Mouse (Mus musculus) lung, embryonic 14.5 days (tissue): Measurements from ENCODE around the gene Gpr137. TPM values are rescaled to one million over a fixed set of nuclear protein-coding genes. Genes with fewer than 3 reads are reported as not detected.

Source experiments
- ATAC-seq: fragments of 200-750 bp; cut with Nextera tagmentation; 2 replicates; pipeline ENCODE4 v1.8.0; 2017; ENCODE audit warnings: mild to moderate bottlenecking, moderate TSS enrichment, moderate library complexity; ENCODE audit not compliant: insufficient read depth
- DNase-seq: peaks from one replicate; pipeline ENCODE4 v3.0.0-alpha.2; 2015
- H3K27ac ChIP-seq: fragments of 300-500 bp; sonication (generic); 2 replicates; pipeline ENCODE4 v1.5.1; 2014; ENCODE audit warnings: low read depth, mild to moderate bottlenecking, moderate library complexity
- H3K27me3 ChIP-seq: fragments of 300-500 bp; sonication (generic); 2 replicates; pipeline ENCODE4 v1.6.1; 2014; ENCODE audit warnings: low read length, control low read depth; ENCODE audit not compliant: insufficient read depth
- H3K36me3 ChIP-seq: fragments of 300-500 bp; sonication (generic); 2 replicates; pipeline ENCODE4 v1.6.1; 2014; ENCODE audit warnings: control low read depth; ENCODE audit not compliant: insufficient read depth
- H3K4me1 ChIP-seq: fragments of 300-500 bp; sonication (generic); 2 replicates; pipeline ENCODE4 v1.6.1; 2014; ENCODE audit warnings: antibody characterized with exemption, control low read depth; ENCODE audit not compliant: insufficient read depth
- H3K4me2 ChIP-seq: fragments of 300-500 bp; sonication (generic); 2 replicates; pipeline ENCODE4 v1.6.1; 2014; ENCODE audit warnings: mild to moderate bottlenecking
- H3K4me3 ChIP-seq: fragments of 300-500 bp; sonication (generic); 2 replicates; pipeline ENCODE4 v1.5.1; 2014; ENCODE audit warnings: low read depth, low read length
- H3K9ac ChIP-seq: fragments of 300-500 bp; sonication (generic); 2 replicates; pipeline ENCODE4 v1.6.1; 2014
- H3K9me3 ChIP-seq: fragments of 300-500 bp; sonication (generic); 2 replicates; pipeline ENCODE4 v1.6.1; 2016; ENCODE audit warnings: low read depth, low read length, control low read depth
- CTCF ChIP-seq: IDR thresholded peaks from 2 replicates; pipeline ENCODE4 v1.5.1; 2016; ENCODE audit warnings: antibody characterized with exemption, low read depth
- WGBS: fragments of 180-500 bp; shearing (Covaris S2); extraction: QIAGEN DNeasy Blood & Tissue Kit; methylation state at CpG from one replicate; pipeline ENCODE4 v1.1.7; 2014; 5-methylcytosine and 5-hydroxymethylcytosine counted together
- polyA plus RNA-seq: library from polyadenylated mRNA; unstranded; fragments of >200 nt; fragmentation: Nextera tagmentation; extraction: Ambion mirVana; gene quantifications from 2 replicates; pipeline ENCODE4 v1.2.1, GENCODE M21; 2014

The Gpr137 gene
- polyA plus RNA-seq, 1 experiment from 2014 or later: 23.5 TPM

GRCm38 (mm10) chr19:6971644-6972043, 29.4 kb upstream of the Gpr137 start:
- H3K9me3 ChIP-seq: no peaks in the 10 kb centered on the region
- peaks cover 3% of the 10 kb centered on the region; the same call in 1 of the 2 replicates for H3K36me3 ChIP-seq
- H3K9ac ChIP-seq: 0 out of 2 replicates have a peak overlapping the region, but pooled peaks have one; percentile 2
- no peak overlapping the region for H3K4me2 ChIP-seq
- peaks cover 16% of the 10 kb centered on the region for H3K4me1 ChIP-seq
- 27% methylated on average over 6 of the region's 6 CpGs for WGBS
- no peak overlapping the region for H3K4me3 ChIP-seq
- H3K27me3 ChIP-seq: no peaks in the 10 kb centered on the region
- 0 out of 2 replicates have a peak overlapping the region, but pooled peaks have one; percentile 3 for H3K27ac ChIP-seq
- ATAC-seq: no peak
- no peak for TF ChIP-seq CTCF
- no peak for DNase-seq

GRCm38 (mm10) chr19:6970460-6971085, 28.3 kb upstream of the Gpr137 start:
- no peak for ATAC-seq
- Histone ChIP-seq H3K4me2 (peak overlapping the region; percentile 89), H3K27ac (0 out of 2 replicates have a peak overlapping the region, but pooled peaks have one; percentile 36), H3K9ac (peak overlapping the region; percentile 71), H3K9me3 (no peaks in the 10 kb centered on the region), H3K4me1 (peaks cover 13% of the 10 kb centered on the region), H3K27me3 (no peaks in the 10 kb centered on the region), H3K4me3 (peak overlapping the region; percentile 70; the same call in 1 of the 2 replicates), H3K36me3 (peaks cover 13% of the 10 kb centered on the region)
- no peak for DNase-seq
- WGBS: 23% methylated on average over 11 of the region's 11 CpGs
- TF ChIP-seq CTCF: no peak

- DNase-seq: peak; percentile 80
- TF ChIP-seq CTCF: peak; percentile 70
- H3K9ac ChIP-seq: peak overlapping the region; percentile 71
- H3K36me3 ChIP-seq: peaks cover 21% of the 10 kb centered on the region
- H3K4me1 ChIP-seq: peaks cover 13% of the 10 kb centered on the region
- peak overlapping the region; percentile 89 for H3K4me2 ChIP-seq
- under 1% methylated on average over 55 of the region's 55 CpGs for WGBS
- peak; percentile 75 for ATAC-seq
- no peaks in the 10 kb centered on the region for H3K27me3 ChIP-seq
- peak overlapping the region; percentile 70 for H3K4me3 ChIP-seq
- H3K27ac ChIP-seq: peak overlapping the region; percentile 42; the same call in 1 of the 2 replicates
- H3K9me3 ChIP-seq: no peaks in the 10 kb centered on the region
Measured at GRCm38 (mm10) chr19:6969665-6970381, 27.5 kb upstream of the Gpr137 start.

GRCm38 (mm10) chr19:6969291-6969664, 27.0 kb upstream of the Gpr137 start:
- Histone ChIP-seq H3K36me3 (peaks cover 25% of the 10 kb centered on the region), H3K27ac (peak overlapping the region; percentile 42; the same call in 1 of the 2 replicates), H3K9me3 (no peaks in the 10 kb centered on the region), H3K4me2 (peak overlapping the region; percentile 89), H3K27me3 (no peaks in the 10 kb centered on the region), H3K9ac (peak overlapping the region; percentile 71), H3K4me1 (peaks cover 13% of the 10 kb centered on the region), H3K4me3 (peak overlapping the region; percentile 70)
- TF ChIP-seq CTCF: no peak
- WGBS: under 1% methylated on average over 20 of the region's 20 CpGs
- no peak for DNase-seq
- no peak; the same call in 1 of the 2 replicates for ATAC-seq

GRCm38 (mm10) chr19:6968491-6969271, 26.4 kb upstream of the Gpr137 start:
- Histone ChIP-seq H3K36me3 (peaks cover 31% of the 10 kb centered on the region), H3K9me3 (no peaks in the 10 kb centered on the region), H3K4me3 (peak overlapping the region; percentile 70), H3K9ac (peak overlapping the region; percentile 71), H3K4me1 (peaks cover 13% of the 10 kb centered on the region), H3K27me3 (no peaks in the 10 kb centered on the region), H3K27ac (peak overlapping the region; percentile 42; the same call in 1 of the 2 replicates), H3K4me2 (peak overlapping the region; percentile 89)
- no peak for ATAC-seq
- no peak for TF ChIP-seq CTCF
- WGBS: 5% methylated on average over 15 of the region's 15 CpGs
- DNase-seq: peak; percentile 45

- ATAC-seq (no peak), DNase-seq (no peak)
- Histone ChIP-seq H3K4me2 (no peak overlapping the region), H3K4me3 (no peak overlapping the region), H3K9ac (no peak overlapping the region), H3K9me3 (no peaks in the 10 kb centered on the region), H3K27ac (no peak overlapping the region), H3K27me3 (no peaks in the 10 kb centered on the region), H3K4me1 (peaks cover 11% of the 10 kb centered on the region), H3K36me3 (peaks cover 73% of the 10 kb centered on the region)
- WGBS: 85% methylated on average over 10 of the region's 10 CpGs
- TF ChIP-seq CTCF: no peak
Measured at GRCm38 (mm10) chr19:6956461-6956860, 14.2 kb upstream of the Gpr137 start.
